Mouse (Mus musculus): ENCODE data around the gene Fhdc1.

Gene Fhdc1

DNA sequence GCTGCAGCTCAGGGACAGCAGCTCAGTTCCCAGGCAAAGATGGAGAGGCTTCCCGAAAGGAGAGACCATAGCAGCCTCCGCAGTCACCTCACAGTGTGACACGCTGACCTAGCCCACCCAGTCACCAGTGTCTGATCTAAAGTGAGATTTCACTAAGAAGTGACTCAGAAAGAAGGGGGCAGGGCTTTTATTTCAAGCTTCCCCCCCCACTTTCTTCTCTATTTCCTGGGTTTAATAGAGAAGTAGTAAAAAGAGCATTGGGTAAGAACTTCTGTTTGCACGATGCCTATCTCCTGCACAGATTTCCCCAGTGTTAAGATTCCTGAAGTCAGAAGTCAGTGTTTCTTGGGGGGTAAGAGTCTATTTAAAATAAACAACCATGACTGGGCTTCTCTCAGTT is 37.3 kb downstream of the Fhdc1 start:
- in situ Hi-C loops (cut with MboI; ENCODE audit: low pct_unique_long_range_greater_than_20kb in 1 of 2, low sequenced_read_pairs in 2 of 2, unreplicated experiment in 1 of 2), result no loop called here

- in situ Hi-C loops (cut with MboI; ENCODE audit: low pct_unique_long_range_greater_than_20kb in 1 of 2, low sequenced_read_pairs in 2 of 2, unreplicated experiment in 1 of 2), result no loop called here
These were observed 40.6 kb downstream of the Fhdc1 start for GRCm38 (mm10) chr3:84439431-84440210.

DNA sequence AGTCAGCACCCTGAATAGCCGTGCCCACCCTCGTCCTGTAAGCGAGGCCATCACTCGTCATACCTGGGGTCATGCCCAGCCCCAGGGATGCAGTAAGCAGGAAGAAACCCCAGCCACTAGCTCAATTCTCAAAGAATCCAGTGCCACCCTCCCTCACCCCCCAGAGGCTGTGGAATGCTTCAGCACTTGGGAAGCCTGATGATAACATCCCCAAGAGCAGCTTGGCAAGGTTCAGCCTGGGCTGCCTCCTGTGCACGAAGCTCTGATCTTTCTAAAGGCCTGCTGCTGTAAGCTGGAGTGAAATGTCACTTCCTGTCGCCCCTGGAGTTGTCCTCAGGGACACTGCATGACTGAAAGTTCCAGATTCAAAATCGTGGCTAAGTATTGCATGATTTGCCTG is 41.4 kb downstream of the Fhdc1 start:
- in situ Hi-C loops (cut with MboI; ENCODE audit: low pct_unique_long_range_greater_than_20kb in 1 of 2, low sequenced_read_pairs in 2 of 2, unreplicated experiment in 1 of 2), result no loop called here

- in situ Hi-C loops (cut with MboI; ENCODE audit: low pct_unique_long_range_greater_than_20kb in 1 of 2, low sequenced_read_pairs in 2 of 2, unreplicated experiment in 1 of 2), result no loop called here
These were observed 42.1 kb downstream of the Fhdc1 start for GRCm38 (mm10) chr3:84438118-84438517.

DNA sequence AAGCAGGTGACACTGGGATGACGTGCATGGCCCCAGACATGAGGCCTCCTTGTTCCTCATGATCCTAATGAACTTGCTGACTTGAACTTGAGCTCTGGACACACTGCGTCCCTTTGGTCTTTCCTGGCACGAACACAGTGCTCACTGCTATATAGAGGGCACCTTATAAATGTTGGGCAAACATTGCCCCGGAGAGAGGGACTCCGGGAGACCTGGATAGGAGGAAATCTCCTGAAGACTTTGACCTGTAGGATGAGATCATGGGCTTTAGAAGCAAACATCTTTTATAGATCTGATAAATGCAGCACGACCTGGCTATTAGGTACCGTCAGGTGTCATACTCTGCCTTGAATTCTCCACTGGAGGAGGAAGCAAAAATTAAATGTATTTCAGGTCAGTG is 43.3 kb downstream of the Fhdc1 start:
- in situ Hi-C loops (cut with MboI; ENCODE audit: low pct_unique_long_range_greater_than_20kb in 1 of 2, low sequenced_read_pairs in 2 of 2, unreplicated experiment in 1 of 2), result no loop called here

DNA sequence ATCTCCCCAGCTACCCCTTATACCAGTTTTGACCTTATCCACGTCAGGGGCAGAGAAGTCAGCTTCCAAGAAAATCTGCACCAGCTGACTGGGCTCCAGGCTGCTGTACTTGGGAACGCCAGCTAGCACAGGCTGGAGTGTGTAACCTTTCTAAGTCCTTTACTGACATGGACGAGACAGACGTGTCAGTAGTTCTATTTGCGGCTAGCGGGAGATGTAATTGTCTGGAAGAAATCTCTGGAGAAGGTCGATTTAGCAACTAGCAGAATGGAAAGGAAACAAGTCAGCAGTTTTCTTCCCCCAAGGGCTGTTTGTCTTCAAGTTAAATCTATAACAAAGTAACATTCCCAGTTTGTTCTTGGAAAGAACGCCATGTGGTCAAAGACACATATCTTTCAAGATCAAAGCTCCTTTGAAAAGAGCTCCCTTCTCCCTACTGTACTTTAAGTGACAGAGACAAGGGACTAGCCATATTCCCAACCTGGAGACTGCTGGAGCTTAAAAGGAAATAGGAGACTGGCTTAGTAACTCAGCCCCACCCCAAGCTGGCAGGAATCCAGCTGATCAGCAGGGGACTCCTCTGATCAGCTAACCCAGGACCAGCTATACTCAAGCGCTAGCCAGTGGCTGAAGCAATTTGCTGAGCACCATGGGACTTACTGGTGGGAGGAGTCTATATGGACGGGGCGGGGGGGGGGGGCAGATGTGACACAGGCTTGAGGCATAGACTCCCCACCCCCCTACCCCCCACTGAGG is 44.8 kb downstream of the Fhdc1 start:
- in situ Hi-C loops (cut with MboI; ENCODE audit: low pct_unique_long_range_greater_than_20kb in 1 of 2, low sequenced_read_pairs in 2 of 2, unreplicated experiment in 1 of 2), result no loop called here

DNA sequence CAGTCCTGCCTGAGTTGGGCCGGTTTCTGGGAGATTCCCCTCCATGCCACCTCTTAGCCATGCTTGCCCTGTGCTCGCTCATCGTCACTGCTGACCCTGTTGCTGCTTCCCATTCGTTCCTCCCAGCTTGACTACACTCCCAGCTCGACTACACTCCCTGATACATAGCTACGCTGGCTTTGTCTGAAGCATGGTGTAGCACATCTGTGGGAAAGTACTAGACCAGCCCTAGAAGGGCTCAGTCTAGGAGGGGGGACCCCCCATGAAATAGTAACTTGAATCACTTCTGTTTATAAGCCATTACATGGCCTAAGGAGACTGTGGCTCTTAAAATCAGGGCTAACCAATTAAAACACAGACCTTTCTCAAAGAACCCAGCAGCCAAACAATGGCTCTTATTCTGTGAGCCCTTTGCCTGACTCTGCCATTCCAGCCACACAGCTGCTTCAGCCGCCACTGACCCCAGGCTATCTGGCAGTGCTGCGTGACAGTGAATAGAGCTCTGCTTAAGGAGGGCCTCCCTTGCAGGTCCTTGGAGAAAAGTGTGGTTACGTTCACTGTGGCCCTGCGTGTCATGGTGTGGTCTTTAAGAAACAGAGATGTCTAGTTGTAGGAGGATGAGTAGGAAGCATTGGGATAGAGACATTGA is 47.3 kb downstream of the Fhdc1 start:
- in situ Hi-C loops (cut with MboI; ENCODE audit: low pct_unique_long_range_greater_than_20kb in 1 of 2, low sequenced_read_pairs in 2 of 2, unreplicated experiment in 1 of 2), result no loop called here

GRCm38 (mm10) chr3:84431257-84431656 is 49.0 kb downstream of the Fhdc1 start:
- in situ Hi-C loops (cut with MboI; ENCODE audit: low pct_unique_long_range_greater_than_20kb in 1 of 2, low sequenced_read_pairs in 2 of 2, unreplicated experiment in 1 of 2), result no loop called here

DNA sequence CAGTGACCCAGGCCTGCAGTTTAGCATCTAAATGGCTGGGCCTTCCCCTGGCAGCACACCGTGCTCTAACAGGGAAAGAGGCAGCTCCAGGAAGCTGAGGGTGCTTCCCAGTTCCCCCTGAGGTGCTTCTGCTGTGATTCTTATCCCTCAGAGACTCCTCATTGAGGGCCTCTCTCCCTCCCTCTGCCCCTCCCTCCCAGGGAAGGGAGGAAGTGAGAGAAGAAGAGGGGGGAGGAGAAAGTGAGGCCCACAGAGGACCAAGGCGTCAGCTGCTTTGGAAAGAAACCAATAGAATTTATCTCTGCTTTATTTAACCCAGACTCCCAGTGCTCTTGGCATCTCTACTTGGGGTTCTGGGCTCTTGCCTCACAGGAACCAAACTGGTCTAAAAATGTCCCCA is 50.1 kb downstream of the Fhdc1 start:
- in situ Hi-C loops (cut with MboI; ENCODE audit: low pct_unique_long_range_greater_than_20kb in 1 of 2, low sequenced_read_pairs in 2 of 2, unreplicated experiment in 1 of 2), result no loop called here

DNA sequence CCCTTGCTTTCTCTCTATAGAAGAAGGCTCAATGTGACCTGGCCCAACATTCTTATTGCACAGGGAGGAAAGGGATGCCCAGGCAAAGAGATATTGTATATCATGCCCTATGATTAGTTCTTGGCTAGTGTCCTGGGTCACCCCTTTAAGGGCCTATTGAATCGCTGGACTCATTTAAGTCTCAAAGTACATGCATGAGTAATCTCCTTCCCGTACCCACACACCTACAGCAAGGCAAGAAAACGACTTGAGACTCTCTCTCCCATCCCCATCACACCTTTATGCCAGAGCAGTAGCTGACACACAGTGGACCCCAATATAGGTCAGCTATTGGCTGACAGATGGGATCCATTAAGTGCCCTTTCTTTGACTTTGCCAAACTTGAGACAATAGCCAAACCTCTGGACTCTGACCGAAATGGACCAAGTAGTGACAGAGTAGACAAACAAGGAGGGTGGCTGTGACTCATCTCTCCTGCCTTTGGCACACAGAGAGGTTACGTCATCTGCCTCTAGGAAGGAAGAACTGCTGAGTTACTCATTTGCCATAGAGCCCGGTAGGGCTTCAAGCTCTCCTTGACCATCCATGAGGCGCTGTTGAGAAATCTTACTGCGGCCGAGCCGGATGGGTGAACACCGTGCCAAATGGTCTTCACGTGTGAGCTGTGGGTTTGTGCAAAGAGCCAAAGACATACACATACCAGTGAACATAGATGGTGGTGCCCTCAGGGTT is 51.1 kb downstream of the Fhdc1 start:
- in situ Hi-C loops (cut with MboI; ENCODE audit: low pct_unique_long_range_greater_than_20kb in 1 of 2, low sequenced_read_pairs in 2 of 2, unreplicated experiment in 1 of 2), result no loop called here

- in situ Hi-C loops (cut with MboI; ENCODE audit: low pct_unique_long_range_greater_than_20kb in 1 of 2, low sequenced_read_pairs in 2 of 2, unreplicated experiment in 1 of 2), result no loop called here
These were observed 52.5 kb downstream of the Fhdc1 start for GRCm38 (mm10) chr3:84427779-84428178.

- in situ Hi-C loops (cut with MboI; ENCODE audit: low pct_unique_long_range_greater_than_20kb in 1 of 2, low sequenced_read_pairs in 2 of 2, unreplicated experiment in 1 of 2), result no loop called here
These were observed 57.9 kb downstream of the Fhdc1 start for GRCm38 (mm10) chr3:84422340-84422739.

GRCm38 (mm10) chr3:84413868-84414267 is 66.4 kb downstream of the Fhdc1 start:
- in situ Hi-C loops (cut with MboI; ENCODE audit: low pct_unique_long_range_greater_than_20kb in 1 of 2, low sequenced_read_pairs in 2 of 2, unreplicated experiment in 1 of 2), result no loop called here

- in situ Hi-C loops (cut with MboI; ENCODE audit: low pct_unique_long_range_greater_than_20kb in 1 of 2, low sequenced_read_pairs in 2 of 2, unreplicated experiment in 1 of 2), result no loop called here
These were observed 67.3 kb downstream of the Fhdc1 start for GRCm38 (mm10) chr3:84412920-84413319.

DNA sequence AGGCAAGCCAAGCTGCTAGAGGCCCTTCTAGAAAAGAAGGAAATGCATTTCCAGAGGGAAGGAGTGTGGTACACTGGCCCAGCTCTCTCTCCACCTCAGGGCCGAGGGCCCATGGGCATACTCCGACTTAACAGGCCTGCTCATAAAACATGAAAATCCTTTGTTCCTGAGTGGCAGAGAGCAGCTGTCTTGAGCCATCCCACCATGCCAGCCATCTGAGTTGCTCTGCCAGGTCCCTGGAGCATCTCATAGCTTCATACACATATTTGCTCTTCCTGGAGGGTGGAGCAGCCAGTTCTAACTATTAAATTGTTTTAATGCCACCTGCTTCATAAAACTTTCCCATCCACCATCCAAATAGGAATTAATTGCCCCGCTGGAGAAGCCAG is 70.8 kb downstream of the Fhdc1 start:
- in situ Hi-C loops (cut with MboI; ENCODE audit: low pct_unique_long_range_greater_than_20kb in 1 of 2, low sequenced_read_pairs in 2 of 2, unreplicated experiment in 1 of 2), result no loop called here

DNA sequence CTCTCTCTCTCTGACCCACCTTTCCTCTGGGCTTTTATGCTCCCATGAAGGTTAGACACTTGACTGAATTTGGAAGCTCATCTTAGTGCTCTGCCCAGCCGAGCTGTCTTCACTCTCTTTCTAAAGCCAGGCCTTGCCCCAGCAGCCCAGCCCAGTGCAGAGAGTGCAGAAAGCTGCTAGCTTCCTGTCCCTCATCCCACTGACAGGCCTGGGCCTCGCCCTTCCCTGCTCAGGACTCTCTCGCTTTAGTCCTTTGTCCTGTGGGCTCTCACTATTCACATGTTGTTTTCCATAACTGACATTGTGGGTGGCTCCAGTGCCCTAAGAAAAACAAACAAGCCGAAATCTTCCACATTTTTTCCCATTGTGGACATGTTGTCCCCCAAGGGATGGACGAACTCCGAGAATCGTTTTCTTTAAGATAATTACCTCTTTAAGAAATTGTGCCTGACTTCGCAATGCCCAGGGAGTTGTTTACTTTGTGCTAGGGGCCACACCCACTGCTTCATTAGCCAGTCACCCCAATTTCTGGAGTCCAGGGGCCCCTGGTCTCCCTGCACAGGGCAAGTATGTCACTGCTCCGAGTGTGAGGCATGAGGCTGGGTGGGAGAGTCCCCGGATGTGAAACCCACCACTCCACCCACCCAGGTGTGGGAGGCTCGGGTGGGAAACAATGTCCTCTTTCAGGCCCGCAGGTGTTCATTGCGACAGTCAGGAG is 71.3 kb downstream of the Fhdc1 start:
- in situ Hi-C loops (cut with MboI; ENCODE audit: low pct_unique_long_range_greater_than_20kb in 1 of 2, low sequenced_read_pairs in 2 of 2, unreplicated experiment in 1 of 2), result no loop called here

- in situ Hi-C loops (cut with MboI; ENCODE audit: low pct_unique_long_range_greater_than_20kb in 1 of 2, low sequenced_read_pairs in 2 of 2, unreplicated experiment in 1 of 2), result no loop called here
These were observed 74.7 kb downstream of the Fhdc1 start for GRCm38 (mm10) chr3:84405523-84405922.

DNA sequence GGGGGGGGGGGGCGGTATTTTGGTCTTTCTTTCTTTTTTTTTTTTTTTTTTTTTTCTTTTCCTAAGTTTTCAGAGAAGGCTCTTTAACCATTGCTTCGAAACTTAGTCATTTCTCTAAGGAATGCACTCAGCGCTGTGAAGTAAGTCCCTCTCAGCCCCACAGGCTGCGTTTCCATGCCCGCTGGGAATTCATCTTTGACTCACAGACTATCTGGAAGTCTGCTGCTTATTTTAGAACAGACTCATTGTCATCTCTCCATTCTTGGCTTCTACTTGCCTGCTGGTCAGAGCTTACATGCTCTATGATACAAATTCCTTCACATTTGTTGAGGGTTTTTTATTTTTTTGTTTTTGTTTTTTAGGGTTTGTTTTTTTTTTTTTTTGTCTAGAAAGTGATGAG is 76.8 kb downstream of the Fhdc1 start:
- in situ Hi-C loops (cut with MboI; ENCODE audit: low pct_unique_long_range_greater_than_20kb in 1 of 2, low sequenced_read_pairs in 2 of 2, unreplicated experiment in 1 of 2), result no loop called here

All from mouse embryonic stem cell (cell line).